Mouse (Mus musculus) T-cell, adult 2 months (primary cell): ENCODE measurements around the gene Six4.
"Not testable (repeated sequence)": the region's sequence is repeated elsewhere in the genome, so short reads cannot be mapped to it uniquely, and the experiment has no call there.

Experiments used
- DNase-seq: peaks from one replicate; pipeline ENCODE4 v3.0.0; 2022; ENCODE audit warnings: low spot score

The Six4 gene

DNA sequence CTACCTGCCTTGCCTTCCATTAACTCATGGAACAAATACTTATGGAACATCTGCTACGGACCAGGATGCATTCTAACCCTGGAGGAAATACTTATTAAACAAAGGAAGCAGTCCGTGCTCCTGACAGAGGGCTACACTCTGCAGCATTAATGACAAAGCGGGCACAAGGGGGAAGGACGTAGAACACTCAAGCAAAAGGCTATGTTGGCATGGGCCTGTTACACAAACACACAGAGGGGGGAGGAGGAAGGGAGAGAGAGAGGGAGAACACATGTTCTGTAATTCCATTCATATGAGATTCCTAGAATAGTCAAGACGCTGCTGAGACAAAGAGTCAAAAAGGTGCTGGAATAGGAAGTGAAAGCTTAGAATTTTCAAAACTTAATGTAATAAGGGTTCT is 24.8 kb downstream of the Six4 start:
- DNase-seq: no peak

DNA sequence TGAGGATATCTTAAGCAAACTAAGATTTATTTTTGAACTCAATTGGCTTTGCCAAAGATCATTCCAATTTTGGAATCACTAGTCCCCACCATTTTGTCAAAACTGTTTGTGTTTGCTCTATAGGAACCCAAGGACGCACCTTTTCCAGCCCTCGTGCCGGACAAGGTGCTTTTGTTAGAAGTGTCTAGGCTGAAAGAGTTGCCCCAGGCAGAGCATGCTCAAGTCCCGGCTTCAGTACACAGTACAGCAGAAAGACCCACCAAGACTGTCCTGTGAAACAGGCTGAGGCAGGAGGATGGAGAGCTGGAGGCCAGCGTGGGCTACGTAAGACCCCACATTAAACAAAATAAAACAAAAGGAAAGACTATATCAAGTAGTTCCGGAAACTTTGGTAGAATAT is 26.2 kb downstream of the Six4 start:
- DNase-seq: no peak

DNA sequence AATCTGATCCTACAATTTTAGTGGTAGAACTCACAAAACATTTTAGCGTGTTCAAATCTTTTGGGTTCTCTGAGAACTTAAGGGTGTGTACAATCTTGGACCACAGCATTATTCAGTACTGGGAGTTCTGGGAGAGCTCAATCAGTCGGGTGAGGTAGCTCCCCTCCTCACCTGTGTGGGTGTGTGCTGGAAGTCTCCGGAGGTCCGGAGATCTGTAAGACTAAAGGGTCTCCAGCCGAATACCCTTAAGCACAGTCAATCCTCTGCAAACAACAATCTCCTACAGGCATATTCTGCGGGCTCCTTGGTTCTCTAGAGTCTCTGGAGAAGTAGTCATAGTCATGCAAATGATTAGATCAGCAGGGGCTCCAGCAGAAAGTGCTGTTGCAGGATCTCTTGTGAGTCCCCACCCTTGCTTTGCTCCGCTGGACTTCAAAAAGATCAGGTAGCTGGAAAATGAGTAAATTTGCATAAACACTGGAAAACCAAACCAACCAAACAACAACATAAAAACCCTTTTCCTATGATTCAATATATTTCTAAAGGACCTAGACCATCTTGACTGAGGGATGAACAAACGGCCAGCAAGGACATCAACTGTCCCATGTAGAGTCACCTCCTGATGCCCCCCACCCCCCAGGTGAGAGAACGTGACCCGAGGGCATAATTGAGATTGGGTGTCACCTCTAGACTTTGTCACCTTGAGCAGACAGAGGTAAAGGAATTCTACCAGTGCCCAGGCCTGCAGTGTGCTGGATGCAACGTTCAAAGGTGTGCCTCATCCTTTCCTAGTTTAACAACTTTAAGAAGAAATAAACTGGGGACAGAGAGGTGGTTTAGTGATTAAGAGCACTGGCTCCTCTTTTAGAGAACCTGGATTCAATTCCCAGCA is 27.3 kb downstream of the Six4 start:
- no peak for DNase-seq

DNA sequence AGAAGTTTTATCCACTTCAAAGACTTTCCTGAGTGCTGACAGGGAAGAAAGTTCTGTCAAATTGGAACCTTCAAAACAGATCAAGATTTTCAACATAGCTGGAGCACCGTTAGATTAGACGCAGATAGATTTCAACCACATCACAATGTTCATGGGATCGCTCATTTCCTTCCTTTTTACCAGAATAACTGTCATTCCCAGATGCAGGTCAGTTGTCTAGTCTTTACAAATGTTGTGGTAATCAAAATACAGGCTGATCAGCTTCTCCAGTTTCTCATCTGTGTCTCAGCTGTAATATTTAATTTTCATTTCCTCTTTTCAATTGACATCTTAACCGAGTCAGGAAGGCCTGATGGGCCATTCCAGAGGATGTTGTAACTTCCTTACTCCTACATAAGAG is 29.5 kb downstream of the Six4 start:
- no peak for DNase-seq

DNA sequence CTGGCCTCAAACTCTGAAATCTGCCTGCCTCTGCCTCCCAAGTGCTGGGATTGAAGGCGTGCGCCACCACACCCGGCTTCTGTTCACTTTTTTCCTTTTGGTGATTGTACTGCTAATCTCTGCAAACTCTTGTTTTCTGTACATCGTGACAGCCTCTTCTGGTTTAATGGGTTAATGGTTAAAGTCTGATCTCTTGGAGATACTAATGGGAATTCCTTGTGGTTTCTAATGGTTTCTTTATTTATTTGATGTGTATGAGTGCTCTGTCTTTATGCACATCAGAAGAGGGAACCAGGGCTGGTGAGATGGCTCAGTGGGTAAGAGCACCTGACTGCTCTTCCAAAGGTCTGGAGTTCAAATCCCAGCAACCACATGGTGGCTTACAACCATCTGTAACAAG is 31.4 kb downstream of the Six4 start:
- DNase-seq: not testable (repeated sequence)

DNA sequence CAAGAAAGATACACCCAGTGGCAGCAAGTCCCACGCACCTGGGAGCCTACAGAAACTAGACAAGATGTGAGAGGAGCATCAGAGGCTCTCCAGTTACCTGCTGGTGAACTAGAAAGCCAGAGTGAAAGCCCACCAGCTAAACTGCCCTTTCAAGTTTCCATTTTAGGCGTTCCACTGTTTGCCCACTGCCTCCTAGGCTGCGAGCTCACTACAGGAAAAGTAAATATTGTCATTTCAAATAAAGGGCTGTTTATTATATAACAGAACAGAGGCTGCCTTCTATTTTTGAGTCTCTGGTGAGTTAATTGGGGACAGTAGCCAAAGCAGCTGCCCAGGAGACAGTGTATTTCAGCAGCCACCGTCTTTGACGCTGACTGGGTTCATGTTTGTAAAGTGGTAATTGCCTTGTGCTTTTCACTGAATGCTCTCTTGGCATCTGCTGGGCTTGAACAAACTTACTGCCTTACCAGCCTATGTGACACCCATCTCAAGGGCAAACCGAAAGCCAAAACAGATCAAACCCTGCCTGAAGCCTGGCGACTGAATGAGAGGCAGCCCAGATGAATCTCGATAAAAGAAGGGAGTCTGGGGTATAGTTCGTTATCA is 52.3 kb downstream of the Six4 start:
- no peak for DNase-seq

DNA sequence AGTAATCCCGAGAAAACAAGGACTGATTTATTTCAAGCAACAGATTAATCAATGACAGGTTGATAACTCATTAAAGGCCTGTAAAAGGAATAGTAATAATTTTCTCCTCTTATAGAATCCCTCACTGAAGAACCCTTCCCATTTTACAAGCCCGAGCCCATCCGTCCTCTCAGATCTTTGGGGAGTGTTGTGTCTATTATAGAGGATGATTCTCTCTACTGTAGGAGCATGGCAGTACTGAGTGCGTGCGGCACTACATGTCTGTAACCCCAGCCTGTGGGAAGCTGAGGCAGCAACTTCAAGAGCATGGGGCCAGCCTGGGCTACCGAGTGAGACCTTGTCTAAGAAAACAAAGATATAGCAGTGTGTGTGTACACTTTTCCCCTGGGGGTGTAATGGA is 55.8 kb downstream of the Six4 start:
- DNase-seq: no peak

DNA sequence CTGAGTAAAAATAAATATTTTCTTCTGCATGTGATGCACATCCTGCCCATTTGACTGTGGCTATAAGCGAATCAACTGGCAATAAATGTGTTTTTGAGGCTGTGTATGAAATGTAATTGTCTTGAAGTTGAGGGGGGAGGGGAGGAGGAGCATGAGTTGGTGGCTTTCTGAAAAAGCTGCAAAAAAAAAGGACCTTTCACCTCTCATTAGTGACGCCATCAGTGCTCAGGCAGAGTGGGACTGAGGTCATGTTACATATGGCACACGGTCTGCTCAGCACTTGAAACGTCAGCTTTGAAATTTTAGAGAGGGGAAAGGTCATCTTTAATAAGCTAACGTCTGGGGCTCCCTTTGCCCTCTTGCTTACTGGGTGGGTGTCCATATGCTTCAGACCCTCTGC is 57.8 kb downstream of the Six4 start:
- DNase-seq: no peak

DNA sequence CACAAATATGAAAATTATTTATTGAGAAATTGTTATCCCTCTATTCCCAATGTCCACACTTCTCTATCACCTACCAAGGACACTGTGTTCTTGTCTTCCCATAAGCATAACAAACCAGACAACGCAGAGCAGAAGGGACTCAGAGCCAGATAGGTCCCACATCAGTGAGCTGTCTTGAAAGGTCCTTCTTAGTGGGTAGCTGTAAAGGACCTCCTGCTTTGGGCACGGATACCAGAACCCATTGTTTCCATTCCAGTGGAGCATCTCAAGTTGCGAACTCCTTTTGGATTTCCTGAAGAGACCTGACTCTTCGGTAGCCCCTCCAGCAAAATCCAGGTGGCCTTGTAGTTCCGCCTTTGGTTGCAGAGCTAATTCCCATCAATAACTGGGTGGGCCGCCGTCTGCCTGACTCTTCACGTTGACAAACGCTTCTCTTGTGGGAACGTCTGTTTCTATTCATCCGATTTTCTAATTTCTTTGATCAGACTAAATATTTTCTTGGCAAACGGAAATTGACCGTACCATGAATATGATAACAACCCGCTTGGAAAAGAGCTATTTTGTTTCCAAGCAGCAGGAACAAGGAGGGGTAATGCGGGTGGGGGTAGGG is 58.6 kb downstream of the Six4 start:
- DNase-seq: no peak

DNA sequence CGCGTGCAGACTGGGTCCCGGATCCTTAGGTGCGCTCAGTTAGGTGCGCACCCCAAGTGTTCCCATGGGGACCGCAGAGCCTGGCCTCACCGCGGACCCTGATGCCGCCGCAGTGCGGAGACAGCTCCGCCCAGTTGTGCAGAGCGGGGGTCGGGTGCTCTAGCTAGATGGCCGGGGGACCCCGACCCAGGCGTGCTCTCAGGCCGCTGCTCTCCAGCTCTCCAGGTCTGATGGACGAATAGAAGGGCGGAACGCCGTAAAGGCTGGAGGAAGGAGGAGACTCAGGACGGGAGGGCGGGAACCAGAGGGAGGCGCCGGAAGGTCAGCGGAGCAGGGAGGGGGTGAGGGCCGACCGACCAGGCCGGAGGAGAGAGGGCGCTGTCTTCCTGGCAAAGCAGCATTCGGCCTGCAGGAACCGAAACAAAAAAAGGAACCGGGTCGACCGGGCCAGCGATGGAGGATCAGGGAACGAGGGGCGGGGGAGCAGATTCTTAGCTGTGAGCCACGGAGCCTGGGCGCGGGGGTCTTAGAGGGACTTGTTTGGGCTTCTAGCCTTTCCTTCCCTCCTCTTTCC is 59.5 kb downstream of the Six4 start, which contains the start of gene Six1:
Six1 (minus strand) TSS at position 220 of the 574 bp plus-strand sequence.
- DNase-seq: no peak

DNA sequence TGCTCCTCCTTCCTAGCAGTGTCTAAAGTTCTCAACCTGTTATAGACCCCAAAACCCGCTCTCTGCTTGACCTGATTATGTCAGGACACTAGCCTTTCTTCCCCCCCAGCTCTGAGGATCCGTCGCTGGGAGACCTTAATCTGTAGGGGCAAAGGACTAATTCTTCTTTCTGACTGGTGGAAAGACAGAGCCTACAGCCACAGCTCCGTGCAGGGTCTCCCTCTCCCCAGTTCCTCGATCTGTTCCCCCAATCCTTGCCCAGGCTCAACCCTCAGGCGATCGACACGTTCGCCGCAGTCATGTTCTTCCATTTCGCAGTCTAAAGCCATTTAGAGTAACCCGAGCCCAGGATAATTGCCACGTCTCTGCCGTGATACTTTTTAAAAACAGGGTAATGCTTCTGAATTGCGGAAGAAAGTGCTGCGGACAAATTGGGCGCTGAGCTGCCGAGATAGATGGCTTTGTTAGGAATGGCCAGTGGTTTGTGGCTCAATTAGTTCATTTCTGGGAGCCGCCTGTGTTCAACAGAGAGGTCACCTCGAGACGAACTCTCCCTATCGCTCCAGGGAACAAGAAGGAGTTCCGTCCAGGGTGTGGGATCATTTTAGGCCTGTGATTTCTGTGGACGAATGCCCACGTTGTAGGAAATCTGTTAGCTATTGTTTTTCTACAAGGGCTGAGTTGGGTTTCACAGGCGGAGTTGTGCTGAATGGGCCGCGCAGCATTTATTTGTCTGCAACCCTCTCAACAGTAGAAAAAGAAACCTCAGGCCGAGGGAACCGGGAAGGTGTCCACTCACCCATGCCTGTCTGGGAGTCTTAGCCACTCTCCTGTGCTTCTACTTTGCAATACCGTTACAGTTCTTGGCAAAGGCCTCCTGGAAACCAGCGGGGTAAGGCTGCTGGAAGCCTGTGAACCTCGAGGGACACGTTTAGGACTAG is 60.3 kb downstream of the Six4 start:
- DNase-seq: no peak

DNA sequence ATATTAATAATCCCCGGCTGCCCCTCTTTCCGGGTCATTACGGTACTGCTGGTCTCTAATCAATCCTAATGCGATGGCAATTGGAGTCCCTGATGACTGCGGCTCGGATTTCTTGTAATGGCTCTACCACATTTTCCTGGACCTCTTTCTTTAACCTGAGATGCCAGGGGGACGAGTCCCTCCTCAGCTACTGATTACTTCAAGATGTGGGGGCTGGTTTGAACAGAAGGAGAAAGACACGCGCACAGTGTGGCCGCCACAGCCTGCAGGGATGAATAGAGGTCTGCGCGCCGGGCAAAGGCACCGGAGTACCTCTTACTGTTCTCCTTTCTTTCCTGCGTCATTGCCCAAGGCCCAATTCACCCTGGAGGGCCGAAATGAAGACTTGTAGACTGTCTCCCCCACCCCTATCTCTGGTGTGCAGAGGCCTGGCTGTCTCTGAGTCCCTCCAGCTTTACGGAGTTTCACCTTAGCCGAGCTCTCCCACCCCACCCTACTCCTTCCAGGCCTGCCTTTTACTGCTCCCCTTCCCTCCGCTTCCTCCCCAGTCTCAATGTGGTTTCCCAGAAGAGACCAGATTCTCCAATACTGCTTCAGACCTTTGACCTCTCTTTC is 61.1 kb downstream of the Six4 start:
- DNase-seq: no peak

DNA sequence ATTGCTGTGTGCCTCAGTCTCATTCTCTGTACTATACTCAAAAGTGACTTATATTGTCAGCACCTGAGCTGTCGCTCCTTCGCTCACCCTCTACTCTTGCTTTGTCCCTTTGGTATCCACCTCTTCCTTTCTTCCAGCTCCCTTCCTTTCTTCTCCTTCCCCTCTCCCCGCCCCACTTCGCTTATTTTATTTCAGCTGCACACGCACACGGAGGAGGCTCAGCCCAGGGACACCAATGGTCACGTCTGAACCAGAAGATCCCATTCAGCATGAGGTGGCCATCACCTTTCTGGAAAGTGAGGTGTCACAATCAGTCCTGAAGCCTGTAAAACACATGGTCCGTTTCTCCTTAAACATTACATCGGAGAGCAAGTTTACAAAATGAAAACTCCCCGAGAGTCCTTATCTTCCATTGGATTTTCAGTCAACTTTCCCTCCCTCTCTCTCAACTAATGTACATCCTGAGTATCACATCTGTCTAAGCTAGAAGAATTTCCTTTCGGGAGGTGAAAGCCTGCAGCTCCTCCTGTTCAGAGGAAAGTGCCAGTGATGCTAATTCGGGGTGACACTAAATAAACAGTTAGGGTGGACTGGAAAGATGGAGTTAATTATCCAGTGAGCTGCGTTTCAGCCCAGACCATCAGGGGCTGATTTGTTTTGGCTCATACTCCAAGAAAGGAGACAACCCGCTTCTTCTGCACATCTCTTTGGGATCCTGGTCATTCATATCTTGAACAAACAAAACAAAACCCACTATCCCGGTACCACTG is 62.3 kb downstream of the Six4 start:
- no peak for DNase-seq

DNA sequence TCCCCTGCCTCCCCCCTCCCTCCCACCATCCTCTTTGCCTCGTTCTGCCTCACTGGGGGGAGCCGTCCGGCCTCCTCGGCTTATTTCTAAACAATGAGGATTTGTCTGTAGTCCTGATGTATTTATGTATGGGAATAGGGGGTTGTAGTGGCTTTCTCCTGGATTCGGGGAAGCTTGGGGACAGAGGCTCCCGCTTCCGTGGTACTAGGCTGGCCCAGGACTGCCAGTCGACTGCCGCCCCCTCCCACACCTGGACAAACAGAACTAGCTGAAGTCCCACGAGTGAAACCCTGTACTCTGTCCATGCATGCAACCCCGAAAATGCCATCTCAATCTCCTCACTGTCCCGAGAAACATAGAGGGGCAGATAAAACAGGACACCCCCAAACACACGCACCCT is 63.0 kb downstream of the Six4 start:
- no peak for DNase-seq
